ENCODE assay signal across 17 mouse cellular contexts in the genomic region with DNA sequence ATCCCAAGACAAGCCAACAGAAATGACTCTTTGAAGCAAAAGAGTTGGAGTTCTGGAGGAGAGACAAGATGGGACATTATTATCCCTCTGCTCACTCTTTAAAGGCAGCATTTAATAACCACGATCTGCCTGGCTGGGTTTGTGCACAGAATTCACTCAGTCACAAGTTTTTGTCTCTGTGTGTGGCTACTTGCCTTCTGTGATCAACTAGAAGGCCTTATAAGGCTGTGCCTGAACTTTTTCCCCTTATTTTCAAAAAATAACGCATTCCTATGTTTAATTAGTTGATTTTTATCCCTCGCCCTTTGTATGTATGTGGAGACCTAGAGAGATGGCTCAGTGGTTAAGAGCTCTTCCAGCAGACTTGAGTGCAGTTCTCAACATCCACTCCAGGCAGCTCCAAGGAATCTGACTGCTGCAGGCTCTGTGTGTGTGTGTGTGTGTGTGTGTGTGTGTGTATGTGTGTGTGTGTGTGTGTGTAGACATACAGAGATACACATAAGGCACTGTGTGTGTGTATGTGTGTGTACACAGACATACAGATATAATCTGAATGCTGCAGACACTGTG. TPM values are rescaled to one million over a fixed set of nuclear protein-coding genes. Genes with fewer than 3 reads are reported as not detected.
A peak's percentile ranks its signal among the peaks of the same experiment; 100 is the strongest.
DNase-seq lines count a peak whose midpoint lies in the region; ATAC-seq and TF ChIP-seq lines count a peak whose summit lies in the region.
"Had no signal": no experiment of that assay in that cellular context is flagged by ENCODE, and none has a peak within 500 bp of the region (broad histone marks: within the 10 kb centered on the region; RNA-seq: fewer than 3 reads in every experiment).

No protein-coding gene starts in this region.

- H3K27ac ChIP-seq in gastrocnemius, adult 2 months: peak overlapping the region; percentile 48
- peak overlapping the region; percentile 69 for H3K27ac ChIP-seq in kidney, embryonic 15.5 days
- peak overlapping the region; percentile 35 for H3K27ac ChIP-seq in neural tube, embryonic 13.5 days (replicated peaks)
- peak overlapping the region; percentile 61 for H3K27ac ChIP-seq in stomach, postnatal 0 days (replicated peaks)
- H3K27ac ChIP-seq: liver, embryonic 15.5 days had no signal

- DNase-seq in gastrocnemius, adult 2 months: no peak
- no peak for DNase-seq in gastrocnemius, postnatal 36 days
- no peak for DNase-seq in kidney, adult 8-10 months
- DNase-seq in neural tube, embryonic 10.5 days (ENCODE audit: extremely low spot score, low spot score): no peak
- DNase-seq in stomach, postnatal 0 days (ENCODE audit: low spot score): no peak
- DNase-seq in cerebellum, adult 11 months: no peak
- DNase-seq: B cell, adult 2 months had no signal

- no peak overlapping the region; the same call in 1 of the 2 replicates for H3K4me3 ChIP-seq in gastrocnemius, adult 2 months
- no peak overlapping the region for H3K4me3 ChIP-seq in kidney, embryonic 15.5 days (replicated peaks)
- H3K4me3 ChIP-seq in neural tube, embryonic 13.5 days: no peak overlapping the region
- H3K4me3 ChIP-seq in stomach, postnatal 0 days (ENCODE audit: low read depth, low read length): no peak overlapping the region
- H3K4me3 ChIP-seq: liver, embryonic 15.5 days; midbrain, embryonic 12.5 days had no signal

- H3K27me3 ChIP-seq in kidney, embryonic 15.5 days: no peaks in the 10 kb centered on the region
- no peaks in the 10 kb centered on the region for H3K27me3 ChIP-seq in neural tube, embryonic 13.5 days
- H3K27me3 ChIP-seq in stomach, postnatal 0 days (ENCODE audit: control insufficient read depth, insufficient read depth, low read length): no peaks in the 10 kb centered on the region
- H3K27me3 ChIP-seq: liver, embryonic 15.5 days; midbrain, embryonic 12.5 days had no signal

- H3K4me1 ChIP-seq in kidney, embryonic 15.5 days: peaks cover 39% of the 10 kb centered on the region
- H3K4me1 ChIP-seq in neural tube, embryonic 13.5 days (replicated peaks): peaks cover 27% of the 10 kb centered on the region
- peaks cover 5% of the 10 kb centered on the region for H3K4me1 ChIP-seq in stomach, postnatal 0 days (replicated peaks; ENCODE audit: control insufficient read depth, insufficient read depth)

- 70% methylated on average over 3 of the region's 3 CpGs for WGBS in kidney, embryonic 15.5 days
- 69% methylated on average over 3 of the region's 3 CpGs for WGBS in neural tube, embryonic 13.5 days
- 38% methylated on average over 3 of the region's 3 CpGs for whole genome bisulfite sequencing in stomach, postnatal 0 days

- H3K36me3 ChIP-seq in kidney, embryonic 15.5 days: no peaks in the 10 kb centered on the region
- no peaks in the 10 kb centered on the region for H3K36me3 ChIP-seq in neural tube, embryonic 13.5 days
- no peaks in the 10 kb centered on the region for H3K36me3 ChIP-seq in stomach, postnatal 0 days (ENCODE audit: control insufficient read depth, insufficient read depth, low read length)
- H3K36me3 ChIP-seq: liver, embryonic 15.5 days; midbrain, embryonic 12.5 days had no signal

- no peaks in the 10 kb centered on the region for H3K9me3 ChIP-seq in kidney, embryonic 15.5 days (replicated peaks)
- no peaks in the 10 kb centered on the region for H3K9me3 ChIP-seq in neural tube, embryonic 13.5 days
- no peaks in the 10 kb centered on the region for H3K9me3 ChIP-seq in stomach, postnatal 0 days (ENCODE audit: control insufficient read depth, low read length)
- H3K9me3 ChIP-seq: liver, embryonic 15.5 days; midbrain, embryonic 12.5 days had no signal

- no peak for TF ChIP-seq EP300 in stomach, postnatal 0 days (optimal IDR thresholded peaks at IDR 0.05)

- no peak for TF ChIP-seq CTCF in gastrocnemius, adult 2 months (IDR thresholded peaks at IDR 0.05)
- no peak; the same call in 1 of the 2 replicates for TF ChIP-seq CTCF in stomach, postnatal 0 days (IDR thresholded peaks at IDR 0.05; ENCODE audit: low read depth)

- intact Hi-C loops in gastrocnemius, adult 2 months (cut with DNase I): loop anchor here (5.0 kb wide), 1 partner anchor 40 kb away; a partner anchor contains a TSS
- intact Hi-C loops in gastrocnemius, postnatal 36 days (cut with DNase I): loop anchor here (5.0 kb wide), 1 partner anchor 35 kb away; no protein-coding TSS in a partner anchor

- H3K4me2 ChIP-seq in kidney, embryonic 15.5 days: no peak overlapping the region
- no peak overlapping the region for H3K4me2 ChIP-seq in neural tube, embryonic 13.5 days
- H3K4me2 ChIP-seq in stomach, postnatal 0 days (replicated peaks; ENCODE audit: low read depth): no peak overlapping the region
- H3K4me2 ChIP-seq: liver, embryonic 15.5 days; midbrain, embryonic 12.5 days had no signal

- no peak overlapping the region for H3K9ac ChIP-seq in kidney, embryonic 15.5 days
- no peak overlapping the region for H3K9ac ChIP-seq in neural tube, embryonic 13.5 days
- H3K9ac ChIP-seq in stomach, postnatal 0 days (ENCODE audit: low read length): no peak overlapping the region
- H3K9ac ChIP-seq: liver, embryonic 15.5 days; midbrain, embryonic 12.5 days had no signal

- no peak for ATAC-seq in kidney, embryonic 15.5 days (replicated peaks; ENCODE audit: low FRiP score)
- ATAC-seq in neural tube, embryonic 13.5 days (ENCODE audit: low read depth): no peak
- ATAC-seq in stomach, postnatal 0 days (ENCODE audit: low FRiP score, low TSS enrichment): no peak
- ATAC-seq: inflammation-experienced regulatory T-cells, adult 6 months had no signal

RNA-seq across cellular contexts. Expression of a gene that starts 37.8 kb away (rescaled TPM):
- 10 to 100 TPM; 55.7 to 66.0 TPM for total RNA-seq in gastrocnemius, adult 2 months (2021)
- total RNA-seq in gastrocnemius, postnatal 36 days (2021): 10 to 100 TPM; 49.7 to 50.7 TPM
- 18.5 and 18.7 TPM in 2 replicates for polyA plus RNA-seq in kidney, embryonic 15.5 days (2015; fragmentation: Nextera tagmentation; extraction: Ambion mirVana)
- 23.5 and 28.4 TPM in 2 replicates for polyA plus RNA-seq in neural tube, embryonic 13.5 days (2015; fragmentation: Nextera tagmentation; extraction: Ambion mirVana)
- 10.5 and 13.2 TPM in 2 replicates for polyA plus RNA-seq in stomach, postnatal 0 days (2015; fragmentation: Nextera tagmentation; extraction: Ambion mirVana)

RNA-seq across cellular contexts. Expression of a gene that starts 56.7 kb away (rescaled TPM):
- not detected for total RNA-seq in gastrocnemius, adult 2 months (2021)
- total RNA-seq in gastrocnemius, postnatal 36 days (2021): not detected
- polyA plus RNA-seq in kidney, embryonic 15.5 days (2015; fragmentation: Nextera tagmentation; extraction: Ambion mirVana): not detected in 2 replicates
- polyA plus RNA-seq in neural tube, embryonic 13.5 days (2015; fragmentation: Nextera tagmentation; extraction: Ambion mirVana): 0.10 TPM in 1 of 2 replicates, not detected in the other
- polyA plus RNA-seq in stomach, postnatal 0 days (2015; fragmentation: Nextera tagmentation; extraction: Ambion mirVana): not detected in 2 replicates
- total RNA-seq: G1E; gastrocnemius, postnatal 14 days had no signal
- polyA plus RNA-seq: G1E; inflammation-experienced regulatory T-cells, adult 6 months; liver, embryonic 15.5 days; small intestine, adult 2 months had no signal

RNA-seq across cellular contexts. Expression of a gene that starts 56.9 kb away (rescaled TPM):
- not detected for total RNA-seq in gastrocnemius, adult 2 months (2021)
- not detected for total RNA-seq in gastrocnemius, postnatal 36 days (2021)
- not detected in 2 replicates for polyA plus RNA-seq in kidney, embryonic 15.5 days (2015; fragmentation: Nextera tagmentation; extraction: Ambion mirVana)
- polyA plus RNA-seq in neural tube, embryonic 13.5 days (2015; fragmentation: Nextera tagmentation; extraction: Ambion mirVana): not detected in 2 replicates
- not detected in 2 replicates for polyA plus RNA-seq in stomach, postnatal 0 days (2015; fragmentation: Nextera tagmentation; extraction: Ambion mirVana)
- total RNA-seq: G1E; gastrocnemius, postnatal 14 days; layer of hippocampus, postnatal 10 days; left cerebral cortex, postnatal 36 days had no signal
- polyA plus RNA-seq: G1E; inflammation-experienced regulatory T-cells, adult 6 months; midbrain, embryonic 12.5 days; small intestine, adult 2 months had no signal
